Mouse (Mus musculus): ENCODE results near the gene Sae1. TPM values are rescaled to one million over a fixed set of nuclear protein-coding genes. Genes with fewer than 3 reads are reported as not detected.

The Sae1 gene
- polyA plus RNA-seq (2011; ENCODE audit: insufficient read depth, insufficient read length, low replicate concordance, missing spikeins): 66.8 and 78.5 TPM in 2 replicates

DNA sequence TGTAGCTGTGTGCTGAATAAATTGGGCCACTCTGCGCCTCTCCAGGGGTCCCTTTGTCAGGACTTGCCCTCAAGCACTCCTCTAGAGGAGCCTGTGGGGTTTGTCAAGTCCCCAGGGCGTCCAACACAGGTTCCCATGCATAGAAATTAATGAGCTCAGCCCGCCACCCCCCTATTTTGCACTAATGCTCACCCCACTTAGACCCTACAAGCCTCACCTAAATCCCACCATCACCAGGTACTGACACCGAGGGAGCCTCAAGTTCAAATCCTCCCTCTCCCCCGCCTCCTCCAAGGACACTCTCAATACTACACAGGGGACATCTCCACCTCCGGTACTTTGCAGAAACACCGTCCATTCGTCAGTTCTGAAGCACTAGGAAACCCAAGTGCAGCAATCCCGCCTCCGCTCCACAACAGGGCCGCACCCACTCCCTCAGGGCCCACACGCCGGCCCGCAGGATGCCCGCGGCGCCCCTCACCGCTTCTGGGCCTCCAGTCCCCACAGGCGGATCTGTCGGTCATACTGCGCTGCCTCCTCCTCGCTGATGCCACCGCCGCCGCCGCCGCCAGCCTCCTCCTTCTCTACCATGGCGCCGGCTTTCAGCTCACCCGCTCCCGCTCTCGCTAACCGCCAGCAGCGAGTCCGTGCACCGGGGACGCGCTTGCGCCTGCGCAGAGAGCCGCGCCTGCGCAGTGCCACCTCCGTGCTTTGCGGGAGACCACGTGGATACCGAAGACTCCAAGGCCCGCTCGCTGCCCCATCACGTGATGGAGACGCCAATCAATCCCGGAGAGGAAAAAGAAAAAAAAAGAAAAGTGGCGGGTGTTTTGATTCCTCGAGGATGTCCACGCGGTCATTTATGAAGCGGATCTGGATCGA lies at the start of gene Sae1:
Sae1 (minus strand) TSS at position 647 of the 882 bp plus-strand sequence.
- no peaks in the 10 kb centered on the region for H3K4me1 ChIP-seq (ENCODE audit: control insufficient read depth, insufficient read depth, low read length)
- peak within 1 kb of the TSS; percentile 72 for H3K27ac ChIP-seq (ENCODE audit: control insufficient read depth, insufficient read depth, low read depth, low read length, poor library complexity)
- 1% methylated on average over 58 of the region's 58 CpGs for WGBS
- H3K4me3 ChIP-seq (replicated peaks; ENCODE audit: control insufficient read depth, low read depth, low read length): peak within 1 kb of the TSS; percentile 91
- TF ChIP-seq CTCF (IDR thresholded peaks at IDR 0.05; ENCODE audit: control insufficient read depth, insufficient read depth, low read length) (no peak), POLR2A (IDR thresholded peaks at IDR 0.05; ENCODE audit: borderline replicate concordance, control insufficient read depth, low read depth, low read length) (peak; percentile 79)

GRCm38 (mm10) chr7:16435088-16435487 lies 47.5 kb upstream of the Sae1 start:
- no peaks in the 10 kb centered on the region for H3K4me1 ChIP-seq (ENCODE audit: control insufficient read depth, insufficient read depth, low read length)
- TF ChIP-seq POLR2A (IDR thresholded peaks at IDR 0.05; ENCODE audit: borderline replicate concordance, control insufficient read depth, low read depth, low read length): no peak
- no peak for TF ChIP-seq CTCF (IDR thresholded peaks at IDR 0.05; ENCODE audit: control insufficient read depth, insufficient read depth, low read length)
- H3K27ac ChIP-seq (ENCODE audit: control insufficient read depth, insufficient read depth, low read depth, low read length, poor library complexity): no peak overlapping the region
- H3K4me3 ChIP-seq (replicated peaks; ENCODE audit: control insufficient read depth, low read depth, low read length): no peak overlapping the region
- 90% methylated on average over 9 of the region's 9 CpGs for WGBS

DNA sequence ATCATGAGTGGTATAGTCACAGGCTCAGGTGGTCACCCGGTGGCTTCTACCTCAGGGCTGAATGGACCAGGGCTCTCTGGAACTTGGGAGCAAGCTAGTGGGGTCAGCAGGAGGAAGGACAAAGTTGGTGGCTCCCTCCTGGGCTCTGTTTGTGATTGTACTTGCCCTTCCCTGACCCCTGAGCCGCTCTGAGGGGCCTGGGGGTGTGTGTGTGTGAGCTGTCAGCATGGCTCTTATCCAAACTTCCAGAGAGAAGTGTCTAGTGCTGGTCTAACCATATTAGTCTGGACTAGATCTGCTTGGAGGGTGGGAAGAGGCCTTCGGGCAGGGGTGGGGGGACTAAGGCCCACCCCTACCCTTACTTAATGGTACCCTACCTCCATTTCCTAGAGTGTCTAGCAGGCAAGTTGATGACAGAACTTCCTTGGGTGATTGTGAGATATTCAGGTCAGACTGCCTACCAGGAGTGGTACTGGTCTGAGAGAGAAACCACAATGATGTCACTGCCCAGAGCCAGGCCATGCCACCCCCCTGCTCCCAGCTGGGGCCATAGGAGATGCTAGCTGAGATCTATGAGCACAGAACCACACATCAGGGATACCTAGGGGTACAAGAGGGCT lies 45.9 kb upstream of the Sae1 start:
- 86% methylated on average over 3 of the region's 3 CpGs for WGBS
- TF ChIP-seq CTCF (IDR thresholded peaks at IDR 0.05; ENCODE audit: control insufficient read depth, insufficient read depth, low read length) (no peak), POLR2A (IDR thresholded peaks at IDR 0.05; ENCODE audit: borderline replicate concordance, control insufficient read depth, low read depth, low read length) (no peak)
- no peak overlapping the region for H3K27ac ChIP-seq (ENCODE audit: control insufficient read depth, insufficient read depth, low read depth, low read length, poor library complexity)
- no peaks in the 10 kb centered on the region for H3K4me1 ChIP-seq (ENCODE audit: control insufficient read depth, insufficient read depth, low read length)
- H3K4me3 ChIP-seq (replicated peaks; ENCODE audit: control insufficient read depth, low read depth, low read length): no peak overlapping the region

- WGBS: 59% methylated on average over 4 of the region's 4 CpGs
- Histone ChIP-seq H3K4me1 (ENCODE audit: control insufficient read depth, insufficient read depth, low read length) (no peaks in the 10 kb centered on the region), H3K27ac (ENCODE audit: control insufficient read depth, insufficient read depth, low read depth, low read length, poor library complexity) (no peak overlapping the region), H3K4me3 (replicated peaks; ENCODE audit: control insufficient read depth, low read depth, low read length) (no peak overlapping the region)
- peak; percentile 94 for TF ChIP-seq CTCF (IDR thresholded peaks at IDR 0.05; ENCODE audit: control insufficient read depth, insufficient read depth, low read length)
- no peak for TF ChIP-seq POLR2A (IDR thresholded peaks at IDR 0.05; ENCODE audit: borderline replicate concordance, control insufficient read depth, low read depth, low read length)
These were observed 38.6 kb upstream of the Sae1 start for GRCm38 (mm10) chr7:16426129-16426729.

GRCm38 (mm10) chr7:16425721-16426120 lies 38.1 kb upstream of the Sae1 start:
- TF ChIP-seq CTCF (IDR thresholded peaks at IDR 0.05; ENCODE audit: control insufficient read depth, insufficient read depth, low read length) (no peak), POLR2A (IDR thresholded peaks at IDR 0.05; ENCODE audit: borderline replicate concordance, control insufficient read depth, low read depth, low read length) (no peak)
- WGBS: 89% methylated on average over 10 of the region's 10 CpGs
- Histone ChIP-seq H3K27ac (ENCODE audit: control insufficient read depth, insufficient read depth, low read depth, low read length, poor library complexity) (no peak overlapping the region), H3K4me1 (ENCODE audit: control insufficient read depth, insufficient read depth, low read length) (no peaks in the 10 kb centered on the region), H3K4me3 (replicated peaks; ENCODE audit: control insufficient read depth, low read depth, low read length) (no peak overlapping the region)

GRCm38 (mm10) chr7:16423731-16424130 lies 36.1 kb upstream of the Sae1 start:
- Histone ChIP-seq H3K27ac (ENCODE audit: control insufficient read depth, insufficient read depth, low read depth, low read length, poor library complexity) (no peak overlapping the region), H3K4me3 (replicated peaks; ENCODE audit: control insufficient read depth, low read depth, low read length) (no peak overlapping the region), H3K4me1 (ENCODE audit: control insufficient read depth, insufficient read depth, low read length) (no peaks in the 10 kb centered on the region)
- TF ChIP-seq POLR2A (IDR thresholded peaks at IDR 0.05; ENCODE audit: borderline replicate concordance, control insufficient read depth, low read depth, low read length) (no peak), CTCF (IDR thresholded peaks at IDR 0.05; ENCODE audit: control insufficient read depth, insufficient read depth, low read length) (no peak)
- 90% methylated on average over 9 of the region's 9 CpGs for WGBS

DNA sequence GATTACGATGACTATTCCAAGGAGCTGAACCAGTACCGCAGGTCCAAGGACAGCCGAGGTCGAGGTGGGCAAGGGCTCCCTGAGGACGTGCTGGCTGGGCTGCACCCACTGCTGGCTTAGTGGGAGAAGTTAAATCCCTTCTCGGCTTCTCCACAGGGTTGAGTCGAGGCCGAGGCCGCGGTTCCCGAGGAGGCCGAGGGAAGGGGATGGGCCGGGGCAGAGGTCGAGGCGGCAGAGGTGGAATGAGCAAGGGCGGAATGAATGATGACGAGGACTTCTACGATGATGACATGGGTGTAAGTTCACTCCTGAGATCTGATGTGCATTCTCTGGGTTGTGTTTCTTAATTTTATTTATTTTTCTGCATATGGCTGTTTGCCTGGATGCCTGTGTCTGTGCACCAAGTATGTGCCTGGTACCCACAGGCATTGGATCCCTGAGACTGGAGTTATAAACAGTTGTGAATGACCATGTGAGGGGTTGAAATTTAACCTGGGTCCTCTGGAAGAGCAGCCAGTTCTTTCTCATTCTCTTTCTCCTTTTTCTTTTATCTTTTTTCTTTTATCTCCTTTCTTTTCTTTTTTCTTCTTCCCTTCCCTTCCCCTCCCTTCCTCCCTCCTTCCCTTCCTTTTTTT lies 34.7 kb upstream of the Sae1 start:
- Histone ChIP-seq H3K4me3 (replicated peaks; ENCODE audit: control insufficient read depth, low read depth, low read length) (no peak overlapping the region), H3K27ac (ENCODE audit: control insufficient read depth, insufficient read depth, low read depth, low read length, poor library complexity) (no peak overlapping the region), H3K4me1 (ENCODE audit: control insufficient read depth, insufficient read depth, low read length) (no peaks in the 10 kb centered on the region; the same call in 1 of the 2 replicates)
- TF ChIP-seq POLR2A (IDR thresholded peaks at IDR 0.05; ENCODE audit: borderline replicate concordance, control insufficient read depth, low read depth, low read length) (no peak), CTCF (IDR thresholded peaks at IDR 0.05; ENCODE audit: control insufficient read depth, insufficient read depth, low read length) (no peak)
- 93% methylated on average over 18 of the region's 18 CpGs for WGBS

Data from bone marrow, adult 2 months (tissue).